Mouse (Mus musculus) testis, adult 2 months (tissue): Measurements from ENCODE around the gene Tns4.

Experiments used
- CTCF ChIP-seq: fragments of 200-500 bp; IDR thresholded peaks from 2 replicates; pipeline ENCODE4 v1.5.1; 2012; ENCODE audit warnings: low read depth, mild to moderate bottlenecking, inconsistent platforms, low read length, moderate library complexity; ENCODE audit not compliant: control insufficient read depth, insufficient read depth, insufficient replicate concordance
- POLR2A ChIP-seq: fragments of 200-500 bp; IDR thresholded peaks from 2 replicates; pipeline ENCODE4 v1.6.1; 2012; ENCODE audit warnings: low read depth, mild to moderate bottlenecking, inconsistent platforms, low read length, moderate library complexity; ENCODE audit not compliant: control insufficient read depth

- TF ChIP-seq CTCF, result no peak
- no peak for TF ChIP-seq POLR2A
These were observed 13.6 kb upstream of the Tns4 start for GRCm38 (mm10) chr11:99102575-99103270.
